Mouse (Mus musculus): ENCODE results near the gene Nrxn3. TPM values are rescaled to one million over a fixed set of nuclear protein-coding genes. Genes with fewer than 3 reads are reported as not detected.
A peak's percentile ranks its signal among the peaks of the same experiment; 100 is the strongest.

Nrxn3 gene
- polyA plus RNA-seq, 1 experiment from 2014 or later = 42.5 TPM

GRCm38 (mm10) chr12:89808217-89808616 is 1085.5 kb downstream of the Nrxn3 start:
- H3K27ac ChIP-seq (replicated peaks) = no peak overlapping the region
- peaks cover 10% of the 10 kb centered on the region for H3K4me1 ChIP-seq
- WGBS = 71% methylated on average over 3 of the region's 3 CpGs
- no peaks in the 10 kb centered on the region for H3K9me3 ChIP-seq
- H3K9ac ChIP-seq (replicated peaks) = no peak overlapping the region
- H3K4me3 ChIP-seq = no peak overlapping the region
- H3K27me3 ChIP-seq = peaks cover 14% of the 10 kb centered on the region
- ATAC-seq (ENCODE audit: low FRiP score, low read depth) = no peak
- H3K36me3 ChIP-seq = no peaks in the 10 kb centered on the region
- H3K4me2 ChIP-seq (replicated peaks) = no peak overlapping the region

GRCm38 (mm10) chr12:89810146-89810545 is 1087.5 kb downstream of the Nrxn3 start:
- Histone ChIP-seq H3K4me3 (no peak overlapping the region), H3K36me3 (no peaks in the 10 kb centered on the region), H3K27ac (replicated peaks) (no peak overlapping the region), H3K27me3 (peaks cover 29% of the 10 kb centered on the region), H3K4me1 (peaks cover 15% of the 10 kb centered on the region), H3K9me3 (no peaks in the 10 kb centered on the region), H3K9ac (replicated peaks) (no peak overlapping the region), H3K4me2 (replicated peaks) (no peak overlapping the region)
- no peak for ATAC-seq (ENCODE audit: low FRiP score, low read depth)
- 83% methylated on average over 5 of the region's 5 CpGs for WGBS

GRCm38 (mm10) chr12:89811815-89812549 is 1089.3 kb downstream of the Nrxn3 start:
- Histone ChIP-seq H3K4me3 (peak overlapping the region; percentile 52), H3K4me1 (peaks cover 15% of the 10 kb centered on the region), H3K27me3 (peaks cover 29% of the 10 kb centered on the region), H3K27ac (replicated peaks) (peak overlapping the region; percentile 46), H3K9me3 (no peaks in the 10 kb centered on the region), H3K9ac (replicated peaks) (peak overlapping the region; percentile 49), H3K4me2 (replicated peaks) (peak overlapping the region; percentile 86), H3K36me3 (no peaks in the 10 kb centered on the region)
- ATAC-seq (ENCODE audit: low FRiP score, low read depth) = peak; percentile 96
- WGBS = under 1% methylated on average over 36 of the region's 36 CpGs

- WGBS = under 1% methylated on average over 17 of the region's 17 CpGs
- H3K27me3 ChIP-seq = peaks cover 29% of the 10 kb centered on the region
- no peaks in the 10 kb centered on the region for H3K9me3 ChIP-seq
- H3K27ac ChIP-seq (replicated peaks) = 0 out of 2 replicates have a peak overlapping the region, but pooled peaks have one; percentile 46
- no peak; the same call in 1 of the 2 replicates for ATAC-seq (ENCODE audit: low FRiP score, low read depth)
- H3K4me2 ChIP-seq (replicated peaks) = peak overlapping the region; percentile 86
- peaks cover 15% of the 10 kb centered on the region for H3K4me1 ChIP-seq
- H3K36me3 ChIP-seq = no peaks in the 10 kb centered on the region
- H3K4me3 ChIP-seq = peak overlapping the region; percentile 52
- H3K9ac ChIP-seq (replicated peaks) = peak overlapping the region; percentile 49
These were observed 1090.0 kb downstream of the Nrxn3 start for GRCm38 (mm10) chr12:89812550-89813207.

GRCm38 (mm10) chr12:89813294-89813693 is 1090.6 kb downstream of the Nrxn3 start:
- H3K36me3 ChIP-seq = no peaks in the 10 kb centered on the region
- WGBS = 9% methylated on average over 13 of the region's 13 CpGs
- H3K4me3 ChIP-seq = peak overlapping the region; percentile 52
- H3K4me1 ChIP-seq = peaks cover 15% of the 10 kb centered on the region
- no peak for ATAC-seq (ENCODE audit: low FRiP score, low read depth)
- no peaks in the 10 kb centered on the region for H3K9me3 ChIP-seq
- H3K27ac ChIP-seq (replicated peaks) = no peak overlapping the region
- H3K27me3 ChIP-seq = peaks cover 29% of the 10 kb centered on the region
- 0 out of 2 replicates have a peak overlapping the region, but pooled peaks have one; percentile 17 for H3K9ac ChIP-seq (replicated peaks)
- peak overlapping the region; percentile 86 for H3K4me2 ChIP-seq (replicated peaks)

GRCm38 (mm10) chr12:89813718-89814117 is 1091.0 kb downstream of the Nrxn3 start:
- Histone ChIP-seq H3K9me3 (no peaks in the 10 kb centered on the region), H3K4me3 (peak overlapping the region; percentile 52), H3K9ac (replicated peaks) (no peak overlapping the region), H3K4me1 (peaks cover 15% of the 10 kb centered on the region), H3K27ac (replicated peaks) (no peak overlapping the region), H3K27me3 (peaks cover 29% of the 10 kb centered on the region), H3K4me2 (replicated peaks) (peak overlapping the region; percentile 86), H3K36me3 (no peaks in the 10 kb centered on the region)
- no peak for ATAC-seq (ENCODE audit: low FRiP score, low read depth)
- 71% methylated on average over 5 of the region's 5 CpGs for WGBS

GRCm38 (mm10) chr12:89814536-89814935 is 1091.9 kb downstream of the Nrxn3 start:
- Histone ChIP-seq H3K27ac (replicated peaks) (no peak overlapping the region), H3K4me1 (peaks cover 15% of the 10 kb centered on the region), H3K9ac (replicated peaks) (no peak overlapping the region), H3K9me3 (no peaks in the 10 kb centered on the region), H3K4me2 (replicated peaks) (no peak overlapping the region), H3K27me3 (peaks cover 29% of the 10 kb centered on the region), H3K36me3 (no peaks in the 10 kb centered on the region), H3K4me3 (no peak overlapping the region)
- no peak for ATAC-seq (ENCODE audit: low FRiP score, low read depth)
- whole genome bisulfite sequencing = 52% methylated on average over 4 of the region's 4 CpGs

- Histone ChIP-seq H3K4me1 (peaks cover 10% of the 10 kb centered on the region), H3K9me3 (no peaks in the 10 kb centered on the region), H3K4me3 (no peak overlapping the region), H3K27ac (replicated peaks) (no peak overlapping the region; the same call in 1 of the 2 replicates), H3K36me3 (no peaks in the 10 kb centered on the region), H3K27me3 (peaks cover 22% of the 10 kb centered on the region), H3K4me2 (replicated peaks) (no peak overlapping the region), H3K9ac (replicated peaks) (no peak overlapping the region)
- ATAC-seq (ENCODE audit: low FRiP score, low read depth) = no peak
- 68% methylated on average over 9 of the region's 9 CpGs for WGBS
These were observed 1094.5 kb downstream of the Nrxn3 start for GRCm38 (mm10) chr12:89817072-89817773.

- no peak overlapping the region for H3K9ac ChIP-seq (replicated peaks)
- no peak overlapping the region for H3K4me2 ChIP-seq (replicated peaks)
- H3K36me3 ChIP-seq = no peaks in the 10 kb centered on the region
- ATAC-seq (ENCODE audit: low FRiP score, low read depth) = no peak
- 92% methylated on average over 2 of the region's 2 CpGs for WGBS
- no peaks in the 10 kb centered on the region for H3K9me3 ChIP-seq
- peaks cover 14% of the 10 kb centered on the region for H3K27me3 ChIP-seq
- peaks cover 12% of the 10 kb centered on the region for H3K4me1 ChIP-seq
- H3K27ac ChIP-seq (replicated peaks) = no peak overlapping the region
- H3K4me3 ChIP-seq = no peak overlapping the region
These were observed 1095.5 kb downstream of the Nrxn3 start for GRCm38 (mm10) chr12:89818200-89818599.

- no peak overlapping the region for H3K4me2 ChIP-seq (replicated peaks)
- no peak overlapping the region for H3K4me3 ChIP-seq
- no peaks in the 10 kb centered on the region for H3K27me3 ChIP-seq
- no peak for ATAC-seq (ENCODE audit: low FRiP score, low read depth)
- H3K27ac ChIP-seq (replicated peaks) = no peak overlapping the region
- no peaks in the 10 kb centered on the region for H3K9me3 ChIP-seq
- WGBS = 33% methylated on average over 4 of the region's 4 CpGs
- no peaks in the 10 kb centered on the region for H3K36me3 ChIP-seq
- H3K4me1 ChIP-seq = peaks cover 8% of the 10 kb centered on the region; the same call in 1 of the 2 replicates
- no peak overlapping the region for H3K9ac ChIP-seq (replicated peaks)
These were observed 1099.5 kb downstream of the Nrxn3 start for GRCm38 (mm10) chr12:89822141-89822540.

GRCm38 (mm10) chr12:89829927-89830326 is 1107.3 kb downstream of the Nrxn3 start:
- no peak for ATAC-seq (ENCODE audit: low FRiP score, low read depth)
- H3K4me2 ChIP-seq (replicated peaks) = no peak overlapping the region
- WGBS = 91% methylated on average over 2 of the region's 2 CpGs

GRCm38 (mm10) chr12:89830350-89830749 is 1107.7 kb downstream of the Nrxn3 start:
- WGBS = 79% methylated on average over 5 of the region's 5 CpGs
- no peak for ATAC-seq (ENCODE audit: low FRiP score, low read depth)
- Histone ChIP-seq H3K36me3 (no peaks in the 10 kb centered on the region), H3K27ac (replicated peaks) (no peak overlapping the region), H3K27me3 (no peaks in the 10 kb centered on the region), H3K4me3 (no peak overlapping the region), H3K9ac (replicated peaks) (no peak overlapping the region), H3K4me2 (replicated peaks) (no peak overlapping the region), H3K9me3 (no peaks in the 10 kb centered on the region), H3K4me1 (no peaks in the 10 kb centered on the region)

More at GRCm38 (mm10) chr12:89829927-89830326, 1107.3 kb downstream of the Nrxn3 start:
- Histone ChIP-seq H3K9ac (replicated peaks) (no peak overlapping the region), H3K9me3 (no peaks in the 10 kb centered on the region), H3K27me3 (no peaks in the 10 kb centered on the region), H3K27ac (replicated peaks) (no peak overlapping the region), H3K4me3 (no peak overlapping the region), H3K4me1 (no peaks in the 10 kb centered on the region), H3K36me3 (no peaks in the 10 kb centered on the region)

Data from midbrain, embryonic 12.5 days (tissue).